Mouse (Mus musculus) hematopoietic stem cell, adult 5-6 weeks (primary cell): ENCODE data around the gene Bace1. TPM values are rescaled to one million over a fixed set of nuclear protein-coding genes. Genes with fewer than 3 reads are reported as not detected.
A peak's percentile ranks its signal among the peaks of the same experiment; 100 is the strongest.
"Not testable (repeated sequence)": the region's sequence is repeated elsewhere in the genome, so short reads cannot be mapped to it uniquely, and the experiment has no call there.

ENCODE experiments used
- ATAC-seq, 2 experiments: fragments of 125-278 bp in 1 of 2; replicated peaks in 1 of 2; 2 replicates each; pipeline ENCODE4 v1.8.0; 2016 to 2017; ENCODE audit warnings: inconsistent platforms in 2 of 2, mild to moderate bottlenecking in 2 of 2, moderate number of reproducible peaks in 2 of 2, low read depth in 1 of 2, moderate TSS enrichment in 1 of 2; ENCODE audit not compliant: low FRiP score in 2 of 2, poor library complexity in 2 of 2, severe bottlenecking in 2 of 2, insufficient read depth in 1 of 2, low TSS enrichment in 1 of 2
- total RNA-seq: library from RNA; stranded (forward); fragments of 172-1452, 232-1000 nt; gene quantifications from 2 replicates; pipeline ENCODE4 v1.2.3, GENCODE M21; 2017

Gene Bace1
- total RNA-seq, 1 experiment from 2014 or later: 7.3 TPM

DNA sequence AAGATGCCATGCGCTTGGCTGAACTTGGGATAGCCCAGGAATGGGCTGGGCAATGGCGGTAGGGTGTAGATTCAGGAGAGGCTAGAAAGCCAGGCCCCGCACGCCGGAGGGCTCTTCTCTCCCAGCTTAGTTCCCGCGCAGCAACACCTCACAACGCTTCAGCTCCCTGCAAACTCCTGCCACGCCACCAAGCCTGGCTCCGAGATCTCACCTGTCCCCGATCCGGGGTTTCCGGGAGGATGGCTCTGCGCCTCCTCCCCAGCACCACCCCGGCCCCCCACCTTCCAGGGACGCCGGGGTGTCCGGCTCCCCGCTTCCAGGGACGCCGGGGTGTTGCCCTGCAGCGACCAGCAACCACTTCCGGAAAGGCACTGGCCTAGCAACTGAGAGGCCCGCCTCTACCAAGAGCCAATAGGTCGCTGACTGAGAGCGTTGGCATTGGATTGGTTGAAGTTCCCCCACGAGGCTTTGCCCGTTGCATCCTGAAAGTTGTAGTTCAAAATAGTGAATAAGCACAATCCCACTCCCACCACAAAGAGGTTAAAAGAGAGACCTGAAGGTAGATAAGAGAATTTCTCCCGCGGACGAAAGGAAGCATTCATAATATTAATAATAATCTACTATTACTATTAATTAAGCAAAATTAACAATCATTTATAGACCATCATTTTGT is 10.0 kb upstream of the Bace1 start, which contains the start of gene Cep164:
TSS of gene Cep164 (minus strand) at position 401 of the 673 bp plus-strand sequence.
- ATAC-seq: peak; percentile 95 to 99

DNA sequence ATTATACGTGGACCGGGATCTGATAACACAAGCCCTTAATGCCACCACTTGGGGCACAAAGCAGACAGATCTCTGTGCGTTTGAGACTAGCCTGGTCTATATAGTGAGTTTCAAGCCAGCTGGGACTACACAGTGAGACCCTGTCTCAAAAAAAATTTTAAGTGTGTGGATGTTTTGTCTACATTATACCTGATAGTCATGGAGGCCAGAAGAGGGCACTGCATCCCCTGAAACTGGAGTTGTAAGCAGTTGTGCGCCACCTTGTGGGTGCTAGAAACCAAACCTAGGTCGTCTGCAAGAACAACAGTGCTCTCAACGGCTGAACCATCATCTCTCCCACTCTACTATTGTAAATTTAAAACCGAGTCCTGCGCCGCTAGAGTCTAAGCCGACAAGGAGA is 9.3 kb upstream of the Bace1 start:
- no peak; a peak in 1 of 4 replicates for ATAC-seq

DNA sequence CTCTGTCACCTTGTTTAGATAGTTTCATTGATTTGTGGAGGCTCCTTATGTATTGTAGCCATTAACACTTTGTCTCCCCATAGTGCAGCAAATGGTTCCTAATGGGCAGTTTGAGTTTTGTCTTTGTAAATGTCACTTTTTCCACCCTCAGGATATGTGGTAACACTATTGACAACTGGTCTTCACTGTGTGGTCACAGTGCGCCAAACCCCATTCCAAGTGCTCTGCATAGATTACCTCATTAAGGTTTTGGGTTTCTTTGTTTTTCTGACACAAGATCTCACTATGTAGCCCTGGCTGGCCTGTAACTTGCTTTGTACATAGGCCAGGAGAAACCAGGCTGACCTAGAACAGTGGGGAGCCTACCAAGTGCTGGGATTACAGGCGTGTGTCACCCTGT is 5.5 kb upstream of the Bace1 start:
- ATAC-seq: no peak

DNA sequence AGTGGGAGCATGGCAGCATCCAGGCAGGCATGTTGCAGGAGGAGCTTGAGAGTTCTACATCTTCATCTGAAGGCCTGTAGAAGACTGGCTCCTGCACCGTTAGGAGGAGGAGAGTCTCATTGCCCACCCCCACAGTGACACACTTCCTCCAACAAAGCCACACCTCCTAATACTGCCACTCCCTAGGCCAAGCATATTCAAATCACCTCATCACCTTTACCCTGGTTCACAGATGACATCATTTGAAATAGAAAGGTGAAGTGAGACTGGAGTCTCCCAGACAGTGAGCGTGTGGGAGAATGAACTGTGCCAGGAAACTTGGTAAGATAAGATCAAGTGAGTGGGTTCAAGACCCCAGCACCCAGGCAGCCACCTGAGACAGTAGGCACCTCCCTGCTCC is 4.9 kb upstream of the Bace1 start:
- ATAC-seq: no peak

DNA sequence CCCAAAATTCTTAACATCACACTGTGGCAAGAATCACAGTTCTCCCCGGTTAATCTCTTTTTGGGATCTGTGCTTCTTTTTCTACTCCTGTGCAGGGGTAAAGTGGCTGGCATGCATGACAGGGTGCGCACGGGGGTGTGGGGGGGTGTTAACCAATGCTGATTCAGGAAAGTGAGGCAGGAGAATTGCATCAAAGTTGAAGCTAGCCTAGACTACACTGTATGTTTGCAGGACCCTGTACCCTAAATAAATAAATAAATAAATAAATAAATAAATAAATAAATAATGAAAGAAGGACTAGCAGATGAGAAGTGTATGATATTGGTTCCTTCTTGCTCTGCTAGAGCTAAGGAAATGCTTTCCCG is 329 bp upstream of the Bace1 start:
- ATAC-seq: no peak

DNA sequence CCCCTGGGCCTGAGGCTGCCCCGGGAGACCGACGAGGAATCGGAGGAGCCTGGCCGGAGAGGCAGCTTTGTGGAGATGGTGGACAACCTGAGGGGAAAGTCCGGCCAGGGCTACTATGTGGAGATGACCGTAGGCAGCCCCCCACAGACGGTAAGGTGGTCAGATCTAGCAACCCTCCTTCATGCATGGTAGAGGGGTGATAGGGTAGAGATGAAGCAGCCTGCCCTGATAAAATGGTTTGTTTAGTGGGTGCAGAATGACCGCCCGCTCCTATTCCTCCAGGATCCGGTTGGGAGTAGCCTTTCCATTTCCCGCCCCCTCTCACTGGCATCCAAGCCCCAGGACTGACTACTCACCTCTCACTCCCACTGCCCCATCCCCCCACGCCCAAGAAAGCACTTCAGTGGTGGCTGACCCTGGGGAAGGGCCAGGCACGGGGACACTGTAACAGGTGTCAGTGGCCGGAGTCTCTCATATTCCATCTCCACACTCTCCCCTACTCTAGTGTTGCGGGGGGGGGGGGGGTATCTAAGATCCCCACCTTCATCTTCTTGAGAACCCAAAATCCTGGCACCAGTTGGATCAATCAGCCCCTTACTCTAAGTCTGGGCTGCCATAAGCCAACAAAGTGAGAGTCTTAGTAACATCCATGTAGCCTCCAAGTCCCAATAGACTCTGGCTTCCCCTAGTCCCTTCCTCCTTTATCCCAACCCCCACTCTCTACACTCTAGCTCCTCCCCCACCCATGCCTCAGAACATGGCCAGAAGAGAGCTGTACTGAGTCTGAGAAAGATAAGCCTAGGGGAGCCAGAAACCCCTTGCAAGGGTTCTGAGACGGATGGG is 980 bp downstream of the Bace1 start:
- no peak for ATAC-seq

DNA sequence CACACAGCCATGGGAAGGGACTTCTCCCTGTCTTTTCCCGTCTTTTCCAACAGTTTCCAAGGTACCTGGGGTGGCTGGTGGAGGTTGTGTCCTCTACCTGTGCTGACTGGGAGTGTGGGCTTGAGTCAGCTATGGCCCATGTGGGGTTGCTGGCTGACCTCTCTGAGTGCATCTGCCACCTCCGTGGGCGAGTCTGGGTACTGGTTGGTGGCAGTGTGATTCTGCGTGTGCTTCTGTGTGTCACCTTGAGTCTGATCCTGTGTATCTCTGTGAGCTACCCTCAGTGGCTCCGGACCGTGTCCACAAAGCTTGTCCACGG is 1.6 kb downstream of the Bace1 start:
- ATAC-seq: no peak

DNA sequence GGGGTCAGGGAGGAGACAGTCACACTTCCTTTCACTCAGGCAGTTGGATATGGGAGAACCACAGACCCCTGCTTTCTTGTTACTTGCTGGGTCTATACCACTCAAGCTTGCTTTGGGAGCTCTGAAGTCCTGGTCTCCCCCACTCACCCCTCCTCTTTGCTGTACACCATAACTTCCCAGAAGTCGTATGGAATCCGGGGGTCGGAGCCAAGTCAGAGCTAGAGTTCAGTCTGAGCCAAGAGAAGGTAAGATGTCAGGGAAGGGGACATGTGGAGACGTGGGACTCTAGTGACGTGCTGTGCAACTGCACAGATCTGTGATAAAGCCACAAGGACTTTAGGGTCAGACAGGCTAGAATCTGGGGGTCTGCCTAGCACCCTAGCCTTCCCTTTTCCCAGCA is 2.0 kb downstream of the Bace1 start:
- no peak for ATAC-seq

DNA sequence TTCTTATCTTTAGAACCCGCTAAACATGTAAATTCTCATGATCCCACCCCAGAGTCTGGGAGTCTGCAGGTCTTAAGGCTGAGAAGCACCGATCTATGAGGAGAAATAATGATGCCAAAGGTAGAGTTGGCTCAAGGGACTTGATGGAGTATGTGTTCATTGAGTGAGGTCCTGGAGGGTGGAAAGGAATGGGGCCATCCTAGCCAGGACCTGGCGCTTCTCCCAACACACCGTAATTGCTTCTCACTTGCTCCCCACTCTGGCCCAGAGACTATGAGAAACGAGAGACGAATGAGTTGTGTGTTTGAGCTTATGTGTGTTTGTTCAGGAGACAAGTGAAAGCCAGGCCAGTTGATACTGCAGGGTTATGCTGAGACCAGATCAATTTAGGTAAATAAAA is 3.1 kb downstream of the Bace1 start:
- no peak for ATAC-seq

DNA sequence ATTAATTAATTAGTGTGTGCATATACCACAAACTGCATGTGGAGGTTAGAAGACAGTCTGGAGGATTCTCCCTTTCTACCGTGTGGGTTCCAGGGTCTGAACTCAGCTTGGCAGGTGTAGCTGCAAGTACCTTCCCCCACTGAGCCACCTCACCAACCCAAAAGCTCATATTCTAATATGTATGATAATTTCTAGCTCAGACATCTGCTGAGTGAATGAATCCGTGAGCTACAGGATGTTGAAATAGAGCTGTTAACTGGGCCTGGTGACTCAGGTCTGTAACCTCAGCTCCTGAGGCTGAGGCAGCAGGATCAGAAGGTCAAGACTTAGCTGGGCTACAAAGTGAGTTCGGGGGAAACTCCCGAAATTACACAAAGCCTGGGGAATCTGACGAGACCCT is 4.6 kb downstream of the Bace1 start:
- ATAC-seq: no peak

DNA sequence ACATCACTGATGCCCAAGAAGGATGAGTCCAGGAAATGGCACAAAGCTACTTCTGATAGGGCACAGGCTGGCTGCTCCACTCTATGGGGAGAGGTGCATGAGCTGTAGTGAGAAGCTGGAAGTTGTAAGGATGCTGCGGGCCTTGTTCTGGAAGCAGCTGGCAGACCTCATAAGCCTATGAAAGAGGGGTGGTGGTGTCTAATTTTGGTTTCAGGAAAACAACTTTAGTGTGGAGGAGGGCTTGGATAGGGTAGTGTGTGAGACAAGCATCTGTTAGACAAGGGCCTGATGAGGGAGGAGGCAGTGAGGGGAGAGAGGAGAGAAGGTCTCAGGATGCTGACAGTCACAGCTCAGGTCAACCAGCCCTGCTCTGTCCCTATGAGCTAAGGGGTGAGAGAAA is 5.4 kb downstream of the Bace1 start:
- ATAC-seq: no peak

DNA sequence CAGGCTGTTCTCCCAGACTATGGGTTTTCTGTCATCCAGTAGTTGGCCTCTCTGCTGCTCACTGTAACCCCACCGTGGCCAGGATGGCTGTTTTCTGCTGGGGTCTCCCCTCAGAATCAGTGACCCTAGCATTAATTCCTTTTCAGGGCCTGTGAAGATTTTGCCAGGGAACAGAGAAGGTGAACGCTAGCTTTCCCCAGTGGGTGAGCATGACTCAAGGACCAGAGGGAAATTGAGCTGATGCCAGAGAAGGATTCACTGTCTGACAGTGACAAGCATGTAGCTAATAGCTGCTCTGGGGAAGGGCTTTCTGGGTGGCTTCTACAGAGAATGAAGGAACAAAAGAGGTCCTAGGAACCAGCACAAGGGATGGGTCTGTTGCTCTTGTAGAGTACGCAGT is 7.2 kb downstream of the Bace1 start:
- no peak for ATAC-seq

DNA sequence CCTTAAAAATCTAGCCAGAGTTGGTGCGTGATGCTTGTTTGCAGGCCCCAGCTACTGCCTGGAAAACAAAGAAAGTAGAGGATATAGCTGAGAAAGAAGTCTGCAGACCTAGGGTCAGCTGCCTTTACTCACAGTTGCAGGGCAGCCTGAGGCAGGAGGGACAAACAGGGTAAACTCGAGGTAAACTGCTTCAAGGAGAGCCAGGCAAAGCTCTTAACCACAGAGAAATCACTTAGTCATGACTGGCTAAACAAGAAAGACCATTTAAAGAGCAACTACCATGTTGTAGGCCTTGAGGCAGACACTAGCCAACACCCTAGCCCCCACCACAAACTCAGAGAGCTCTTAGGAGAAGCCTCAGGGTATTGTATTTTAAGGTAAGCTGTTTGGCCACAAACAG is 7.8 kb downstream of the Bace1 start:
- ATAC-seq: not testable (repeated sequence)

DNA sequence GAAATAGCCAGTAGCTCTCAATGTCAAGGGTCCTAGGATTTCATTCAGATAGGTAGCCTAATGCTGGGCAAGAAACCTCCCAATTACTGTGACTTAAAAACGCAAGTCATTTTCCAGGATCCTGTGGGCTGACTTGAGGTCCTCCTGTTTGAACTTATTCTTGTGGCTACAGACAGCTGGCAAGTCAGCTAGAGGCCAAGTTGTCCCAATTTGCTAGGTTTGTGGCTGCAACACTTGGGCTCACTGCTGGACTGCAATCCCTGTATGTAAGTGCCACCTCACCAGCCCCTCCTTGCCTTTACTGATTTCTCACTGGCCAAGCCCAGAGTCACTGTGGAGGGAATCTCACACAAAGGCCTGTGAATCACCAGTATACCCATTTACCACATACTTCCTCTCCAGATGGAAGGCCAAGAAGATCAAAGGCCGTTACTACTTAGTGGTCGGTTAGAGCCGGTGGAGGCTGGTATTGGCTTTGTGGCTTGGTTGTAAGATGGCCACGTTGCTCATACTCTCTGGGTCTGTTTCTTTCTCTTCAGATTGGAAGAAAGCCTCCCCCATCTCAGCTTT is 8.6 kb downstream of the Bace1 start:
- ATAC-seq: peak; percentile 56 to 65

DNA sequence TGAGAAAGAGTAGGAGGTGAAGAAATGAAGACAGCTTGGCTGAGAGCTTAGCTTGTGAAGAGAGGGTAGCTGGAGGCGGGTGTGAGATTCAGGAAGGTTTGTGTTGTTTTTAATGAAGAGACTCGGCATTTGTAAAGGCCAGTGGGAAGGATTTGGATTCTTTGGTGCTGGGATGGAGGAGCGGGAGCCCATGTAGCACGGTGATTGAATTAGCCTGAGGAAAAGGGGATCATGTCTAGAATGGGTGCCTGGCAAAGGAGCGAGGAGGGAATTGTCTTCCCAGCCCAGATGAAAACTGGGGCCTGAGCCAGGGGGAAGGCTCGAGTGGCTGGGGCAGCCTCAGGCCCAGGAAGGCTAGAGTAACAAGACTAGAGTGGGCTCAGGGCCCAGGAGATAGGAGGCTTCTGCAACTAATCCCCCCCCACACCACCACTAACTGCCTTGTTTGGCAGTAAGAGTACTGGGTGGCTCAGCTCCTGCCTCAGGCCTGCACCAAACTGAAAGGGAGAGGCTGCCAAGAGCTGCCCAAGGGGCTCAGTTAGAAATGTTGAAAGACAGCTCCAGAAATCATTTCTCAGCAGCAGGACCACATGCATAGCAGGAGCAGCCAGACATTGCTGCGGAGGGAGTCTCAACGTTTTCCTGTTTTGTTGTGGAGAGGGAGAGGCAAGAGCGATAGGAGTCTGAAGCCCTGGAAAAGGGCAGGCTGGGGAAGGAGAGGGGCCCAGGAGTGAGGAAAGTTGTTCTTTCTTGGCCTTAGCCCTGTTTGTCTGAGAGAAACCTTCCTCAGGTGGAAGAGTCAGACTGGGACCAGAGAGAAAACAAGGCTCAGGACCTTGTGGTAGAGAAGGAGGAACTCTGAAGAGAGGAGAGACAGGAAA is 11.4 kb downstream of the Bace1 start:
- ATAC-seq: no peak

DNA sequence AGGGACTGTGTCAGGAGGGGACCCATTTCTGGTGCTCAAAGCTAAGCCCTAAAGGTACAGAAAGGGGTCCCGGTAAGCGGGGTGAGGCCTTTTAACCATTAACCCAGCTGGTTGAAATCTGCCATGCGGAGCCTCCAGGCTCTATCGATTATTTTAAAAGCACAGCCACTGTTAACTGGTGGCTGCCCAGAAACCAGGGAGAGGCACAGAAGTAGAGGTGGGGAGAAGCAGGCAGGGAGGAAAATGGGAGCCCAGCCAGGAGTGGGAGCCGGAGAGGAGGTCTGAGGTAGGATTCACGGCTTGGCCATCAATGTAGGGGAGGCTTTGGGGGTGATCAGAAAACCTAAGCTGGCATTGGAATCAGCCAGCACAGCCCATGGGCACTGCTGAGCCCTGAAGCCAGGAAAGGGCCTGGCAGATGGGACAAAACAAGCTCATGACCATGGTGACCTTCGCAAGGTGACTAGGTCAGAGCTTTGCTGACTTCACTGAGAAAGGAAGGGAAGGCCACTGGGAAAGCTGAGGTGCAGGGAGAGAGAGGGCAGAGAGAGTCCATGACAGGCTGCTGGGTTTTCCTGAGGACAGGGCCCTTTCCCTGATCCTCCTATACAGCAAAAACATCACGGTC is 12.3 kb downstream of the Bace1 start:
- ATAC-seq: no peak

DNA sequence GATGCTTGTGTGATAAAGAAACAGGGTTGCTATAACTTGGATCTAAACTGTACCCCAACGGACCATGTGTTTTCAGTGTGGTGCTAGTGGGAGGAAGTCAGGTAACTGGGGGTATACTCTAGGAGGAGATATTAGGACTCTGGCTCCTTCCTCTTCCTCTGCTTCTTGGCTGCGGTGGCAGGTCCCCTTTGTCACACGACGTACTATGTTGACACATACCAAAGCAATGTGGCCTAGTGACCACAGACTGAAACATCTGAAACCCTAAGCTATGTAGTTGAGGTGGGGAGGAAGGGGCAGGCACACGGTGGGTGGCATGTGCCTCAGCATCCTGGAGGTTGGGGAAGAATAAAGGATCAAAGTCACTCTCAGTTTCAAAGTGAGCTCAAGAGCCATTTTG is 12.9 kb downstream of the Bace1 start:
- peak; percentile 35 to 56 for ATAC-seq
